19 mouse cellular contexts compared by ENCODE assay signal in the genomic region with DNA sequence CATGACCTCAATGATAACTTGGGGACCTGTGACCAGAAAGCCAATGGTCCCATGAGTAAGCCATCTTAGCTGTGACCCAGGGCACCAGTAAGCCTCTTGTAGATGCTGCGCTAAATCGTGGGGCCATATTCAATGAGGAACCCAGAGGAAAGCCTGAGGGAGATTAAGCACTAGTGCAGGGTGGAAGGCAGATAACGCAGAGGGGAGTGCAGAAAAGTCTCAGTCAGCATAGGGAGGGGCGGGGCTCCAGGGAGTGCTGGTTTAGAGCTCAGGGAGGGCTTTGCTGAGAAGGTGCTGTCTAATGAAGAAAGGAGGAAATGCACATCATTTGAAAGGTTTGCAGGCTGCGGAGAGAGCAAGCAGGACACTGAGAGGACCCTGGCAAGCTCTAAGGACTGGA. TPM values are rescaled to one million over a fixed set of nuclear protein-coding genes. Genes with fewer than 3 reads are reported as not detected.
DNase-seq lines count a peak whose midpoint lies in the region; ATAC-seq lines count a peak whose summit lies in the region.
"Had no signal": no experiment of that assay in that cellular context is flagged by ENCODE, and none has a peak within 500 bp of the region (broad histone marks: within the 10 kb centered on the region; RNA-seq: fewer than 3 reads in every experiment).

No protein-coding gene starts in this region.

- no peak overlapping the region for H3K27ac ChIP-seq in heart, embryonic 12.5 days (ENCODE audit: poor library complexity, severe bottlenecking)
- peak overlapping the region; percentile 90 for H3K27ac ChIP-seq in liver, embryonic 15.5 days (replicated peaks)
- no peak overlapping the region for H3K27ac ChIP-seq in stomach, embryonic 15.5 days
- H3K27ac ChIP-seq: embryonic facial prominence, embryonic 12.5 days; forebrain, embryonic 15.5 days; limb, embryonic 12.5 days; neural tube, embryonic 13.5 days had no signal

- WGBS in heart, embryonic 12.5 days = 34% methylated on average over 5 of the region's 5 CpGs
- WGBS in liver, embryonic 15.5 days (ENCODE audit: insufficient replicate concordance) = 9% methylated on average over 5 of the region's 5 CpGs
- whole genome bisulfite sequencing in stomach, embryonic 15.5 days = 53% methylated on average over 5 of the region's 5 CpGs

- DNase-seq in heart, adult 11 months = no peak
- DNase-seq in testis, postnatal 10 days (ENCODE audit: low spot score) = no peak
- DNase-seq in cerebellum, postnatal 25 days = no peak
- no peak for DNase-seq in urinary bladder, postnatal 14 days (ENCODE audit: low spot score)
- DNase-seq: cerebellum, adult 8-10 months; gastrocnemius, postnatal 25 days; heart, postnatal 10 days; kidney, postnatal 36 days; right cerebral cortex, adult 18-20 months had no signal

- H3K4me3 ChIP-seq in heart, embryonic 12.5 days = no peak overlapping the region
- peak overlapping the region; percentile 49 for H3K4me3 ChIP-seq in erythroblast, embryonic 14.5 days (replicated peaks)
- H3K4me3 ChIP-seq in liver, embryonic 15.5 days (replicated peaks) = peak overlapping the region; percentile 22
- no peak overlapping the region for H3K4me3 ChIP-seq in stomach, embryonic 15.5 days (replicated peaks)
- H3K4me3 ChIP-seq: embryonic facial prominence, embryonic 12.5 days; forebrain, embryonic 15.5 days; limb, embryonic 12.5 days; neural tube, embryonic 13.5 days had no signal

- no peaks in the 10 kb centered on the region for H3K27me3 ChIP-seq in heart, embryonic 12.5 days (replicated peaks)
- H3K27me3 ChIP-seq in erythroblast, embryonic 14.5 days (ENCODE audit: control insufficient read depth) = no peaks in the 10 kb centered on the region
- H3K27me3 ChIP-seq in liver, embryonic 15.5 days = no peaks in the 10 kb centered on the region
- H3K27me3 ChIP-seq in stomach, embryonic 15.5 days (replicated peaks) = no peaks in the 10 kb centered on the region
- H3K27me3 ChIP-seq: embryonic facial prominence, embryonic 12.5 days; forebrain, embryonic 15.5 days; limb, embryonic 12.5 days; neural tube, embryonic 13.5 days had no signal

- ATAC-seq in heart, embryonic 12.5 days (ENCODE audit: insufficient number of reproducible peaks, low FRiP score) = peak; percentile 51; the same call in 1 of the 2 replicates
- ATAC-seq in liver, embryonic 15.5 days (ENCODE audit: insufficient read depth) = peak; percentile 98
- ATAC-seq in stomach, embryonic 15.5 days (ENCODE audit: insufficient read depth, low FRiP score, low read depth) = peak; percentile 96
- ATAC-seq: activated CD4-positive, CD25-positive, alpha-beta regulatory T cell, adult 4 months; forebrain, embryonic 15.5 days; midbrain, embryonic 16.5 days had no signal

- H3K36me3 ChIP-seq in heart, embryonic 12.5 days = no peaks in the 10 kb centered on the region
- H3K36me3 ChIP-seq in erythroblast, embryonic 14.5 days (ENCODE audit: control insufficient read depth) = peaks cover 10% of the 10 kb centered on the region
- H3K36me3 ChIP-seq in liver, embryonic 15.5 days (replicated peaks) = peaks cover 4% of the 10 kb centered on the region; the same call in 1 of the 2 replicates
- no peaks in the 10 kb centered on the region for H3K36me3 ChIP-seq in stomach, embryonic 15.5 days
- H3K36me3 ChIP-seq: embryonic facial prominence, embryonic 12.5 days; forebrain, embryonic 15.5 days; limb, embryonic 12.5 days; neural tube, embryonic 13.5 days had no signal

- H3K9me3 ChIP-seq in heart, embryonic 12.5 days (replicated peaks) = peaks cover 11% of the 10 kb centered on the region
- peaks cover 20% of the 10 kb centered on the region for H3K9me3 ChIP-seq in erythroblast, embryonic 14.5 days (ENCODE audit: control insufficient read depth, low read length)
- H3K9me3 ChIP-seq in liver, embryonic 15.5 days (replicated peaks) = peaks cover 6% of the 10 kb centered on the region; the same call in 1 of the 2 replicates
- H3K9me3 ChIP-seq in stomach, embryonic 15.5 days = no peaks in the 10 kb centered on the region
- H3K9me3 ChIP-seq: embryonic facial prominence, embryonic 12.5 days; forebrain, embryonic 15.5 days had no signal

- H3K4me1 ChIP-seq in heart, embryonic 12.5 days (replicated peaks) = peaks cover 15% of the 10 kb centered on the region
- H3K4me1 ChIP-seq in erythroblast, embryonic 14.5 days (ENCODE audit: control insufficient read depth) = peaks cover 52% of the 10 kb centered on the region
- peaks cover 57% of the 10 kb centered on the region for H3K4me1 ChIP-seq in liver, embryonic 15.5 days (replicated peaks)
- H3K4me1 ChIP-seq in stomach, embryonic 15.5 days = no peaks in the 10 kb centered on the region
- H3K4me1 ChIP-seq: forebrain, embryonic 15.5 days; neural tube, embryonic 13.5 days had no signal

- H3K9ac ChIP-seq in heart, embryonic 12.5 days = no peak overlapping the region
- H3K9ac ChIP-seq in liver, embryonic 15.5 days = peak overlapping the region; percentile 42
- no peak overlapping the region for H3K9ac ChIP-seq in stomach, embryonic 15.5 days
- H3K9ac ChIP-seq: embryonic facial prominence, embryonic 12.5 days; forebrain, embryonic 15.5 days; limb, embryonic 12.5 days; neural tube, embryonic 13.5 days had no signal

- H3K4me2 ChIP-seq in heart, embryonic 12.5 days = no peak overlapping the region
- peak overlapping the region; percentile 62 for H3K4me2 ChIP-seq in liver, embryonic 15.5 days
- no peak overlapping the region for H3K4me2 ChIP-seq in stomach, embryonic 15.5 days
- H3K4me2 ChIP-seq: embryonic facial prominence, embryonic 12.5 days; forebrain, embryonic 15.5 days; limb, embryonic 12.5 days; neural tube, embryonic 13.5 days had no signal

RNA-seq across cellular contexts. Expression of gene Ppm1b, which starts 22.6 kb away (rescaled TPM):
- 73.9 and 78.9 TPM in 2 replicates for polyA plus RNA-seq in heart, embryonic 12.5 days (2016; fragmentation: Nextera tagmentation; extraction: Ambion mirVana)
- polyA plus RNA-seq in erythroblast, embryonic 14.5 days (2012) = 2.0 and 2.6 TPM in 2 replicates
- 52.7 and 58.7 TPM in 2 replicates for polyA plus RNA-seq in liver, embryonic 15.5 days (2015; fragmentation: Nextera tagmentation; extraction: Ambion mirVana)
- 78.9 and 80.0 TPM in 2 replicates for polyA plus RNA-seq in stomach, embryonic 15.5 days (2015; fragmentation: Nextera tagmentation; extraction: Ambion mirVana)

Comparison
In these comparisons a context has a peak if more than half of its experiments do, and no peak if none do; other contexts are left out.
1. H3K4me3 ChIP-seq: peak in erythroblast, embryonic 14.5 days (single experiment) and liver, embryonic 15.5 days (single experiment); none in heart, embryonic 12.5 days (single experiment) and stomach, embryonic 15.5 days (single experiment).
2. RNA of gene Ppm1b, which starts 22.6 kb away (polyA plus RNA-seq): 78.9 to 80.0 TPM in stomach, embryonic 15.5 days, 73.9 to 78.9 TPM in heart, embryonic 12.5 days and 52.7 to 58.7 TPM in liver, embryonic 15.5 days; 2.0 to 2.6 TPM in erythroblast, embryonic 14.5 days; every median in the first group is over 10 times any median in the second.
3. Peak in every context shown above with its lines, with median percentiles within 50 percentile points of each other: ATAC-seq.